Mouse (Mus musculus) limb, embryonic 12.5 days (tissue): Measurements from ENCODE around the gene Ugt1a7c. TPM values are rescaled to one million over a fixed set of nuclear protein-coding genes. Genes with fewer than 3 reads are reported as not detected.
"Not testable (repeated sequence)": the region's sequence is repeated elsewhere in the genome, so short reads cannot be mapped to it uniquely, and the experiment has no call there.

Experiments
- ATAC-seq: fragments of 200-750 bp; cut with Nextera tagmentation; 2 replicates; pipeline ENCODE4 v1.8.0; 2017; ENCODE audit warnings: low read depth, moderate TSS enrichment; ENCODE audit not compliant: insufficient number of reproducible peaks, insufficient read depth, low FRiP score, low TSS enrichment
- H3K27ac ChIP-seq: fragments of 300-500 bp; sonication (generic); 2 replicates; pipeline ENCODE4 v1.5.1; 2016; ENCODE audit warnings: mild to moderate bottlenecking, moderate library complexity
- H3K27me3 ChIP-seq: fragments of 300-500 bp; sonication (generic); 2 replicates; pipeline ENCODE4 v1.6.1; 2016; ENCODE audit warnings: mild to moderate bottlenecking, moderate library complexity
- H3K36me3 ChIP-seq: fragments of 300-500 bp; sonication (generic); 2 replicates; pipeline ENCODE4 v1.6.1; 2016; ENCODE audit warnings: mild to moderate bottlenecking, moderate library complexity
- H3K4me1 ChIP-seq: fragments of 300-500 bp; sonication (generic); replicated peaks from 2 replicates; pipeline ENCODE4 v1.6.1; 2016
- H3K4me2 ChIP-seq: fragments of 300-500 bp; sonication (generic); 2 replicates; pipeline ENCODE4 v1.6.1; 2016; ENCODE audit warnings: mild to moderate bottlenecking, moderate library complexity
- H3K4me3 ChIP-seq: fragments of 300-500 bp; sonication (generic); replicated peaks from 2 replicates; pipeline ENCODE4 v1.5.1; 2016; ENCODE audit warnings: mild to moderate bottlenecking
- H3K9ac ChIP-seq: fragments of 300-500 bp; sonication (generic); replicated peaks from 2 replicates; pipeline ENCODE4 v1.6.1; 2016; ENCODE audit warnings: mild to moderate bottlenecking, moderate library complexity
- H3K9me3 ChIP-seq: fragments of 300-500 bp; sonication (generic); 2 replicates; pipeline ENCODE4 v1.6.1; 2016; ENCODE audit warnings: mild to moderate bottlenecking, moderate library complexity
- WGBS: fragments of 180-500 bp; shearing (Covaris S2); methylation state at CpG from one replicate; pipeline ENCODE4 v1.1.7; 2016; 5-methylcytosine and 5-hydroxymethylcytosine counted together
- polyA plus RNA-seq: library from polyadenylated mRNA; unstranded; fragments of >200 nt; fragmentation: Nextera tagmentation; extraction: Ambion mirVana; gene quantifications from 2 replicates; pipeline ENCODE4 v1.2.1, GENCODE M21; 2016

Ugt1a7c gene
- polyA plus RNA-seq, 1 experiment from 2014 or later, result 0.54 TPM

DNA sequence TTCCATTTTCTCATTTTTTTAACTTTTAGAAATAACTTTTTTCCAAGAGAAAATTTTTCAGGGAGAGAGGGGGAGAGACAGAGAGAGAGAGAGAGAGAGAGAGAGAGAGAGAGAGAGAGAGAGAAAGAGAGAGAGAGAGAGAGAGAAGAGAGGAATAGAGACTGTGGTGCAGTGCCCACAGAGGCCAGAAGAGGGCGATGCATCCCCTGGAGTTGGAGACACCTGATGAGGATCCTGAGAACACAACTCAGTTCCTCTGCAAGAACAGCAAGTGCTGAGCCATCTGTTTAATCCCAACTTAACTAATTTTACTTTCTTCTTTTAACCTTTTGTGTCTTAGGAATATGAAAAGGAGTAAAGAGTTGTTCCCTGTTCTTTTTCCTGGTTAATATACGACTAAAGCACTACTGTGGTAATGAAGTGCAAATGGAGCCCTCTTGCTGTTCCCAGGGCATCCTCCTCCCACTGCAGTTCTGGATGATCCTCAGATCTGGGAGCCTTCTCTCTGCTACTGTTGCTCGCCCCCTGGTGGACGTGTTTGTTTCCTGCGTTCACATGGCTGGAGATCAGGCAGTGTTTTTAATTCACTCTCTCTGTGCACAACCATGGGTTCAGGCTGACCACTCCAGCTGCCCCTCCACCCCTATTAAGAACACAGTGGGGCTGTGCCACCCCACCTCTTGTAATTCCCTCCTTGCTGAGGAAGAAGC, 49.3 kb downstream of the Ugt1a7c start:
- H3K4me2 ChIP-seq, ATAC-seq, H3K36me3 ChIP-seq, H3K27me3 ChIP-seq, H3K9me3 ChIP-seq, H3K27ac ChIP-seq, H3K4me3 ChIP-seq, H3K9ac ChIP-seq, H3K4me1 ChIP-seq: not testable (repeated sequence)
- 1% methylated on average over 5 of the region's 5 CpGs for WGBS

DNA sequence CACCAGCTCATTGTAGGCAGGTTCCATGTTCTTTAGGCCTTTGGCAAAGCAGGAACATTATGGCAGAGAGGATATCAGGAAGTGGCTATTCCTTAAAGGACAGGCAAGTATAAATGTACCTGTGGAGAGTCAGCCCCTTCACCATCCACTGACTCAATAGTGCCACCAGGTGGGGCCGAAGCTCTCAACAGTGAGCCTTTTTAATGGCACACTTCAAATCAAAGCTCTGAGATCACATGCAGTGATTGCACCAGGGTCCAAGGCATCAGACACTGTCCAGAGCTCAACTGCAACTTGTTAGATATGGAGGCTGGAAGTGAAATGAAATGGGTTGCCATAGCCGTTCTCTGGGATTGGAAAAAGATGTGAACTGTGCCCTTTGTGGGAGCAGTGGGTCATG, 50.4 kb downstream of the Ugt1a7c start:
- not testable (repeated sequence) for H3K36me3 ChIP-seq, H3K4me1 ChIP-seq, H3K9me3 ChIP-seq, H3K4me3 ChIP-seq, H3K9ac ChIP-seq, H3K27me3 ChIP-seq, H3K27ac ChIP-seq, H3K4me2 ChIP-seq, ATAC-seq
- WGBS, result 47% methylated on average over 2 of the region's 2 CpGs

DNA sequence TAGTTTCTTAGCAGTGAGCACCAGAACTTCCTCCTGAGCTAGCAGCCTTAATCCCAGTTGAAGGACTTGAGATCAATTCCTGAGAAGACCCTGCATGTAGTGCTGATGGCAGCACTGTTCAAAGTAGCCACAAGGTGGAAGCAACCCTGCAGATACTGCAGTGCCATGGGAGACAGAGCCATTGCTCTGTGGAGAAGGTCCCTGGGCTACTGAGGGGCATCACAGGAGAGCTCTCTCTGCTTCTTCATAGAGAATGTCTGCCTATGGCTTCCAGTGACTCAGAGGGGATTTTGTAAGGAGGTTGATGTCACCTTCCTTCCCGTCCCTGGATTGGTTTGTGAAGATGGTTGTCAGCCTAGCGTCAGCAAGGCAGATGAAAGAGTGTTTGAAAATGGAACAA, 55.3 kb downstream of the Ugt1a7c start:
- H3K4me1 ChIP-seq, H3K9me3 ChIP-seq, H3K9ac ChIP-seq, H3K4me3 ChIP-seq, H3K36me3 ChIP-seq, ATAC-seq, H3K4me2 ChIP-seq, H3K27me3 ChIP-seq, H3K27ac ChIP-seq: not testable (repeated sequence)
- WGBS, result 61% methylated on average over 2 of the region's 2 CpGs

DNA sequence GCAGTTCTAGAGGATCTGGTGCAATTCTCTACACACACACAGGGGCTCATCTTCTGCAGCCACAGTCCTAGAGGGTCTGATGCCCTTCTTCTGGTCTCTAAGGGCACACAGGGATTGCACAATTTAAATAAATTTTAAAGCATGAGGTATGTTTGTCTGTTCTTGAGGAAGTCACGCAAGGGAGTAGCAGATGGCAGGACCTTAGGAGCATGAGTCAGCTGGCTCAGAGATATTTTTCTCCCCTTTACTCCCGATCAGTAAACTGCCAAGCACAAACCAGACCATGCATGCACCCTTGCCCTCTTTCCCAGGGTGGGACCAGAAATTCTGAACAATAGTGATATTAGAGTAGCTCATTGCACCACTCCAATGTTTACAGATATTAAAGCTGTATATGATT, 63.6 kb downstream of the Ugt1a7c start:
- no peak overlapping the region for H3K9ac ChIP-seq
- H3K4me3 ChIP-seq, result no peak overlapping the region
- H3K4me1 ChIP-seq, result no peaks in the 10 kb centered on the region
- WGBS, result 89% methylated on average over 2 of the region's 2 CpGs
- no peaks in the 10 kb centered on the region for H3K27me3 ChIP-seq
- H3K4me2 ChIP-seq, result no peak overlapping the region
- H3K36me3 ChIP-seq, result no peaks in the 10 kb centered on the region
- H3K27ac ChIP-seq, result no peak overlapping the region
- no peak for ATAC-seq
- no peaks in the 10 kb centered on the region for H3K9me3 ChIP-seq

DNA sequence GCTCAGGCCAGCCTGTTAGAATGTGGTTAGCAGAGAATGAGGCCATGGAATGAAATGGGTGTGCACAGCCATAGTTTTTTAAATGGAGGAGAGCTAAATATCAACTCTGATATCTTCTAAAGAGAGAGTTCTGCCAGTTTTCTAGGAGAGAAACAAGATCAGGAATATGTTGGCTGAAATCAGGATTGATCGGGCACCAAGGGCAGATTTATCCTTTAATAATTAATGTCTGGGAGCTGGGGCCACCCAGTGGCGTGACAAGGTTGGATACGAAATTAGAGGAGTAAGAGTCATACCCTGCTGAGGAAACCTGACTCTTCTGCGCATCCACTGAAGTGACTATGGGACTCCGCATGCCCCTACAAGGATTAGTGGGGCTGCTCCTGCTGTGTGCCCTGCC, 70.8 kb downstream of the Ugt1a7c start, which contains the start of gene Ugt1a5:
TSS of gene Ugt1a5 (plus strand) at position 302 of the 400 bp plus-strand sequence.
- no peak within 1 kb of the TSS for H3K27ac ChIP-seq
- no peak within 1 kb of the TSS for H3K4me2 ChIP-seq
- no peaks in the 10 kb centered on the region for H3K36me3 ChIP-seq
- H3K9ac ChIP-seq, result no peak within 1 kb of the TSS
- no peaks in the 10 kb centered on the region for H3K4me1 ChIP-seq
- ATAC-seq, result no peak
- no peaks in the 10 kb centered on the region for H3K9me3 ChIP-seq
- H3K4me3 ChIP-seq, result no peak within 1 kb of the TSS
- no peaks in the 10 kb centered on the region for H3K27me3 ChIP-seq
- 72% methylated on average over 5 of the region's 5 CpGs for WGBS

DNA sequence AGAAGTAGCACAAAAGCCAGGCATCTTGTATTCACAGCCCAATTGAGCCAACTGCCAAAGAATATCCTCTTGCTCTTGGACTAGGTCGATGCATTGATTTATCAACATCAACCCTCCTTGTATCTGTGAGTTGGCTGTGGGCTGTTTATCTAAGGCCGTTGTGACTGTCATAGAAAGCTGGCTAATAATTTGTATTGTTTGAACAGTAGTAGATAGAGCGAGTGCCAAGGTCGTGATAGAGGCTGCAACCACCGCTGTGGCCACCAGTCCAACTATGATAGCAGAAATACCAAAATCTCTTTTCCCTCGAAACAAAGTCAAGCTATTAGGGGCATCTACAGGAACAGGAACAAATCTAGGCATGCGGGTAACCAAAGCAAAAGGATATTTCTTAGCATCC, 77.3 kb downstream of the Ugt1a7c start:
- not testable (repeated sequence) for ATAC-seq, H3K27ac ChIP-seq, H3K4me1 ChIP-seq, H3K36me3 ChIP-seq, H3K4me3 ChIP-seq, H3K27me3 ChIP-seq, H3K9ac ChIP-seq, H3K4me2 ChIP-seq
- 86% methylated on average over 7 of the region's 7 CpGs for WGBS
- H3K9me3 ChIP-seq, result peaks cover 11% of the 10 kb centered on the region

DNA sequence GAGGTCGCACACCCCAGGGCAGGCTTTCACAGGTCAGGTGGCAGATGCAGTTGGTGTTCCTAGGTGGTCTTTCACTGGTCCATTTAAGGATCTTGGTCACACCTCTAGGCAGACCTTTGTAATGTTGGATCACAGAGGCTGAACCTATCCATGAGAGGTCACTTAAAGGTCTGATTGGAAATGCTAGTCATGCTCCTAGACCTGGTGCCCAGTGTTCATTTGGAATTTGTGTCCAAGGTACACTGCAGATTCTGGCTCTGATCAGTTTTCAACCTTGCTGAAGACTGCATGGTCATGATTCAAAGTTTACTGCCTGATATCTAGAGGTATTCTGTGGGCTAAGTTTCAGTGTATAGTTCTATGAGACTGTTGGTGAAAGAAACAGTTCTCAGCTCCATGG, 84.8 kb downstream of the Ugt1a7c start:
- 89% methylated on average over 1 of the region's 1 CpGs for WGBS
- Histone ChIP-seq H3K9ac (no peak overlapping the region), H3K27ac (no peak overlapping the region), H3K9me3 (peaks cover 25% of the 10 kb centered on the region), H3K36me3 (no peaks in the 10 kb centered on the region), H3K27me3 (no peaks in the 10 kb centered on the region), H3K4me1 (no peaks in the 10 kb centered on the region), H3K4me3 (no peak overlapping the region), H3K4me2 (no peak overlapping the region)
- ATAC-seq, result no peak

DNA sequence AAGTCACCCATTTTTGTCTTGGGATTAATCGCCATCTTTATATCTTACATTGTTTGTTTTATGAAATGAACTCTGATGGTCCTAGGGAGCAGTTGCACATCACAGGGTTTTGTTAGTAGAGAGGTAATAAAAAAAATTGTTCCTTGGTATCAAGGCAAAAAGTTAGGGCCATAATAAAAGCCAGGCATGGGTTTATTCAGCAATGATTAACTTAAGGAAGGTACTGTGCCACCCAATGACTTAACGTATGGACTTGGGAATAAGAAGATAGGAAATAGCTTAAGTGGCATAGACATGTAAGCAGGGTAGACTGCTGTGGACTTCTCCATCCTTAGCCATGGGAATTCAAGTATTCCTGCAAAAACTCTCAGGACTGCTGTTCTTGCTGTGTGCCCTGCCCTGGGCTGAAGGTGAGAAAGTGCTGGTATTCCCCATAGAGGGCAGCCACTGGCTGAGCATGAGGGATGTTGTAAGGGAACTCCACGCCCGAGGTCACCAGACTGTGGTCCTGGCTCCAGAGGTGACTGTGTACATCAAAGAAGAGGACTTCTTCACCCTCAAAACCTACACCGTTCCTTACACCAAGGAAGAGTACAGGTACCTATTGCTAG, 91.6 kb downstream of the Ugt1a7c start:
- ATAC-seq, result no peak
- Histone ChIP-seq H3K27me3 (no peaks in the 10 kb centered on the region), H3K9me3 (no peaks in the 10 kb centered on the region), H3K4me1 (no peaks in the 10 kb centered on the region), H3K27ac (no peak overlapping the region), H3K36me3 (no peaks in the 10 kb centered on the region), H3K4me3 (no peak overlapping the region), H3K9ac (no peak overlapping the region), H3K4me2 (no peak overlapping the region)
- 83% methylated on average over 5 of the region's 5 CpGs for WGBS

DNA sequence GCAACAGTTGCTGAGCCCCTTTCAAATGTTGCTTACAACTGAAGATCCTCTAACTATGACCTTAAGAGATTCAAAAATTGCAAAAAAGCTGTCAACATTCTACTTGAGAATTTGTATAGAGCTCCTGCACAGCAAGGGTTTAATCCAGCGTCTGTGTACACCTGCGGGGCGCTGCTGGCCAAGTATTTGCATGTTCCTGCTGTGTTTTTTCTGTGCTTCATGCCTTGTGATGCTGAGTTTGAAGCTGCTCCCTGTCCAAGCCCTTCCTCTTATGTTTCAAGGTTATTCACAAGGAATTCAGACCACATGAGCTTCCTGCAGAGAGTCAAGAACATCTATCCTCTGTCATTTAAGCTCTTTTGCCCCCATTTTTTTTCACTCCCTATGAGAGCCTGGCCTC, 97.3 kb downstream of the Ugt1a7c start:
- H3K4me2 ChIP-seq, result no peak overlapping the region
- no peak overlapping the region for H3K4me3 ChIP-seq
- H3K27ac ChIP-seq, result no peak overlapping the region
- no peaks in the 10 kb centered on the region for H3K9me3 ChIP-seq
- no peaks in the 10 kb centered on the region for H3K27me3 ChIP-seq
- WGBS, result 72% methylated on average over 3 of the region's 3 CpGs
- no peaks in the 10 kb centered on the region for H3K36me3 ChIP-seq
- H3K9ac ChIP-seq, result no peak overlapping the region
- no peaks in the 10 kb centered on the region for H3K4me1 ChIP-seq
- ATAC-seq, result no peak

DNA sequence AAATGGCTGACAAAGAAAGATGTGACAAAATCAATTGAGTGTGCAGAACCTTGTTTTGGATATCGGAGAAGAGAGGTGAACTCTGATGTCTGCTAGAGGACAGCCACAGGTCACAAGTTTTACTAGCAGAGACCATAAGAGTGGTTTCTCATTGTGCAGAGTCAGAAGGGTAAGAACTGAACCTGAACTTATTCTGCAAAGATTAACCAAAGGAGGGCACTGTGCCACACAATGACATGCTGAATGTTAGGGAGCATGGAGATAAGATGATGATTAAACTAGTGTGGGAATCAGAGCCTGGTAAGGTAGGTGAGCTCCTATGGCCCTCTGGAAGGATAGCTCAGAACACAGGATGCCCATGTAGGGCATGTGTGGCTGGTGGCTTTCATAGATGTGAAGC, 100.8 kb downstream of the Ugt1a7c start:
- ATAC-seq, result no peak
- no peak overlapping the region for H3K4me2 ChIP-seq
- no peak overlapping the region for H3K4me3 ChIP-seq
- H3K27ac ChIP-seq, result no peak overlapping the region
- H3K9ac ChIP-seq, result no peak overlapping the region
- 89% methylated on average over 1 of the region's 1 CpGs for WGBS
- no peaks in the 10 kb centered on the region for H3K4me1 ChIP-seq
- no peaks in the 10 kb centered on the region for H3K9me3 ChIP-seq
- H3K36me3 ChIP-seq, result no peaks in the 10 kb centered on the region
- no peaks in the 10 kb centered on the region for H3K27me3 ChIP-seq

DNA sequence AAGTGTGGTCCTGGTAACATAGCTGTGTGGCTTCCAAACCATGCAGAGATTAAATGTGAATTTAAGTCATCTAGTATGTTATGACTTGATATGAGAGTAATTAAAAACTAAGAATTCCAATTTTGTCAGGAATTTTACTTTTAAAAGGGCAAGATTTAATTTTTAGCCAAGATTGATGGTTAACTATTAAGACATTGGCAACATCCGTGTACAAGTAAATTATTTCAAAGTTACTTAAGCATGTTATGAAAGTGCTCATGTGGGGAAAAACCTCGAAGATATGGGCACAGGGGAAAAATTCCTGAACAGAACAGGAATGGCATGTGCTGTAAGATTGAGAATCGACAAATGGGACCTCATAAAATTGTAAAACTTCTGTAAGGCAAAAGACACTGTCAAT, 102.6 kb downstream of the Ugt1a7c start:
- no peak for ATAC-seq
- WGBS, result 73% methylated on average over 3 of the region's 3 CpGs
- no peak overlapping the region for H3K4me3 ChIP-seq

DNA sequence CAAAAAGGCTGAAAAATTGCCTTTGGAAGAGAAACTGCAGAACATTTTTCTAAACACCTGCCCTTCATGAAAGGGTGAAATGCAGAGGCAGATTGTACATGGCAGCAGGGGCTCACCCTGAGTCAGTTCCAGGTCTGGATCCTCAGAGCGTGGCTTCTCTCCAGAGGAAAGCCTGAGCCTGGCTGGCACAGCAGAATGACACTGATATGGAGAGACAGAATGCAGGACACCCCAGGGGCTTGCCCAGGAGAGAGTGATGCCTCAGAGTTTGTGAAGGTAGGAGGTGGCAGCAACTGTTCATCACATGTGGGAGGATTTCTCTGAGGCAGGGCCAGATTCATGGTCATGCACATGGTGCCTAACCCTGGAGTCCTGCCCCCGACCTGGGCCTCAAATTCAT, 105.1 kb downstream of the Ugt1a7c start:
- no peak for ATAC-seq
- no peaks in the 10 kb centered on the region for H3K36me3 ChIP-seq
- H3K9me3 ChIP-seq, result peaks cover 15% of the 10 kb centered on the region
- H3K27ac ChIP-seq, result no peak overlapping the region
- no peak overlapping the region for H3K4me3 ChIP-seq
- H3K4me1 ChIP-seq, result 0 out of 2 replicates have a peak, but pooled peaks cover under 1% of the 10 kb centered on the region
- no peaks in the 10 kb centered on the region for H3K27me3 ChIP-seq
- H3K9ac ChIP-seq, result no peak overlapping the region
- WGBS, result 83% methylated on average over 2 of the region's 2 CpGs
- H3K4me2 ChIP-seq, result no peak overlapping the region

More for the DNA sequence above, 102.6 kb downstream of the Ugt1a7c start:
- Histone ChIP-seq H3K4me1 (no peaks in the 10 kb centered on the region), H3K9me3 (no peaks in the 10 kb centered on the region), H3K36me3 (no peaks in the 10 kb centered on the region), H3K4me2 (no peak overlapping the region), H3K27ac (no peak overlapping the region), H3K9ac (no peak overlapping the region), H3K27me3 (no peaks in the 10 kb centered on the region)
